Mouse (Mus musculus): Measurements from ENCODE around the gene Fgf12. TPM values are rescaled to one million over a fixed set of nuclear protein-coding genes. Genes with fewer than 3 reads are reported as not detected.
A peak's percentile ranks its signal among the peaks of the same experiment; 100 is the strongest.

Fgf12 gene
- polyA plus RNA-seq, 1 experiment from 2014 or later: 6.8 TPM

GRCm38 (mm10) chr16:28517596-28518524, 235.0 kb downstream of the Fgf12 start:
- DNase-seq (ENCODE audit: low spot score, missing footprints) (peak; percentile 94), ATAC-seq (ENCODE audit: low FRiP score) (peak; percentile 80)
- whole genome bisulfite sequencing: 39% methylated on average over 21 of the region's 21 CpGs
- Histone ChIP-seq H3K4me1 (ENCODE audit: control insufficient read depth, insufficient read depth, low read length) (no peaks in the 10 kb centered on the region), H3K27me3 (ENCODE audit: control insufficient read depth, insufficient read depth, low read length) (no peaks in the 10 kb centered on the region), H3K36me3 (ENCODE audit: control insufficient read depth, insufficient read depth, low read length) (no peaks in the 10 kb centered on the region), H3K27ac (ENCODE audit: low read depth, low read length) (no peak overlapping the region), H3K4me2 (peak overlapping the region; percentile 36), H3K9me3 (ENCODE audit: control insufficient read depth, low read length) (no peaks in the 10 kb centered on the region), H3K4me3 (ENCODE audit: low read depth, low read length) (no peak overlapping the region), H3K9ac (ENCODE audit: low read length) (no peak overlapping the region)

GRCm38 (mm10) chr16:28512446-28512845, 240.4 kb downstream of the Fgf12 start:
- DNase-seq (ENCODE audit: low spot score, missing footprints): no peak
- H3K4me1 ChIP-seq (ENCODE audit: control insufficient read depth, insufficient read depth, low read length): no peaks in the 10 kb centered on the region
- H3K27ac ChIP-seq (ENCODE audit: low read depth, low read length): no peak overlapping the region
- H3K9ac ChIP-seq (ENCODE audit: low read length): no peak overlapping the region
- no peak overlapping the region for H3K4me2 ChIP-seq
- no peaks in the 10 kb centered on the region for H3K9me3 ChIP-seq (ENCODE audit: control insufficient read depth, low read length)
- no peak for ATAC-seq (ENCODE audit: low FRiP score)
- 82% methylated on average over 6 of the region's 6 CpGs for WGBS
- no peaks in the 10 kb centered on the region for H3K36me3 ChIP-seq (ENCODE audit: control insufficient read depth, insufficient read depth, low read length)
- H3K4me3 ChIP-seq (ENCODE audit: low read depth, low read length): no peak overlapping the region
- no peaks in the 10 kb centered on the region for H3K27me3 ChIP-seq (ENCODE audit: control insufficient read depth, insufficient read depth, low read length)

DNA sequence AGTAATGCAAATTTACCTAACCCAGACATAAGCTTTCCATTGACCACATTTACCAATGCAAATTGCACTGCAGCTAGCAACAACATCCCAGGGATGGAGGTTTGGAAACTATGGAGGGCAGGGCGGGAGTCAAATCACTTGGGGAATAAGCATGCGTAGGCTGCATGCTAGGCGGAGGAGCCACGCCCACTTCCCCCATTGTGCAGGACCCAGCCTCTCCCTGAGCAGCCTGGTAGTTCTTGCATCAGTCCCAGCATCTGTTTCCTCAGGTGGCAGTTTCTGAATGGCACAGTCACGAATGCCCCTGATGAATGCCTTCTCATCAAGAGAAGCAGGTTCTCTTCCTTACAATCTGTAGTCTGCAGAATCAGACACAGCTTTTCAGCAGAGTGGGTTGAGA, 241.5 kb downstream of the Fgf12 start:
- Histone ChIP-seq H3K4me2 (no peak overlapping the region), H3K4me3 (ENCODE audit: low read depth, low read length) (no peak overlapping the region), H3K27ac (ENCODE audit: low read depth, low read length) (no peak overlapping the region), H3K9me3 (ENCODE audit: control insufficient read depth, low read length) (no peaks in the 10 kb centered on the region), H3K36me3 (ENCODE audit: control insufficient read depth, insufficient read depth, low read length) (no peaks in the 10 kb centered on the region), H3K4me1 (ENCODE audit: control insufficient read depth, insufficient read depth, low read length) (no peaks in the 10 kb centered on the region), H3K9ac (ENCODE audit: low read length) (no peak overlapping the region), H3K27me3 (ENCODE audit: control insufficient read depth, insufficient read depth, low read length) (no peaks in the 10 kb centered on the region)
- ATAC-seq (ENCODE audit: low FRiP score): no peak
- WGBS: 35% methylated on average over 5 of the region's 5 CpGs
- DNase-seq (ENCODE audit: low spot score, missing footprints): no peak

DNA sequence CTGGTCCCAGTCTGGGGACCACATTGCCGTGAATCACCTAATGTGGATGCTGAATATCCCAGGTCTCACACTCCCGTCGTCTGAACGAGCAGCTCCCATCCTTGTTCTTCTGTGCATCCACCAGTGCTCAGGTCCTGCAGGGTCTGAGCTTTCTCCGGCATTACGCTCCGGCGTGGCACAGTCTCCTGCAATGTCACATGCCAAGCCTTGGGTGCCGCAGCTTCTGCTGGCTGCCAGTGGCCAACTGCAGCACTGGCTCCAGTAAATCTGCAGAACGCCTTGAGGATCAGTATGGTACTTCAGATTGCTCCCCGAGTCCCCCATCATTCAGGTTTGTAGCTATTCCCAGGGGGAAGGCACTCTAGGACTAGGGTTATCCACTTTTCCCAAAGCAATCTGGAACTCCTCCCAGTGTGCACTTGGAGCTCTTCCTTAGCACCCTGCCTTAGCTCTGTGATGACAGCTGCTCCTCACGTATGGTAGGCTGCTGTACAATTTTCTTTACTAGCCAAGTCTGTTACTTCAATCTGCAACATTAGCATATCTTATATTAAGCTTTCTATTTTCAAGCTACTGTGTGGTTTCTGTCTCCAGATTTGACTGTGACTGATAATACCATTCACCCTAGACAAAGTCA, 254.8 kb downstream of the Fgf12 start:
- ATAC-seq (ENCODE audit: low FRiP score): no peak
- Histone ChIP-seq H3K27me3 (ENCODE audit: control insufficient read depth, insufficient read depth, low read length) (no peaks in the 10 kb centered on the region), H3K27ac (ENCODE audit: low read depth, low read length) (no peak overlapping the region), H3K4me2 (no peak overlapping the region), H3K4me3 (ENCODE audit: low read depth, low read length) (no peak overlapping the region), H3K4me1 (ENCODE audit: control insufficient read depth, insufficient read depth, low read length) (no peaks in the 10 kb centered on the region), H3K36me3 (ENCODE audit: control insufficient read depth, insufficient read depth, low read length) (no peaks in the 10 kb centered on the region), H3K9ac (ENCODE audit: low read length) (no peak overlapping the region), H3K9me3 (ENCODE audit: control insufficient read depth, low read length) (no peaks in the 10 kb centered on the region)
- DNase-seq (ENCODE audit: low spot score, missing footprints): no peak
- 90% methylated on average over 12 of the region's 12 CpGs for WGBS

- H3K4me1 ChIP-seq (ENCODE audit: control insufficient read depth, insufficient read depth, low read length): no peaks in the 10 kb centered on the region
- no peaks in the 10 kb centered on the region for H3K36me3 ChIP-seq (ENCODE audit: control insufficient read depth, insufficient read depth, low read length)
- no peak overlapping the region for H3K9ac ChIP-seq (ENCODE audit: low read length)
- no peak overlapping the region for H3K4me2 ChIP-seq
- ATAC-seq (ENCODE audit: low FRiP score) (no peak), DNase-seq (ENCODE audit: low spot score, missing footprints) (no peak)
- no peaks in the 10 kb centered on the region for H3K9me3 ChIP-seq (ENCODE audit: control insufficient read depth, low read length)
- 57% methylated on average over 6 of the region's 6 CpGs for whole genome bisulfite sequencing
- no peaks in the 10 kb centered on the region for H3K27me3 ChIP-seq (ENCODE audit: control insufficient read depth, insufficient read depth, low read length)
- no peak overlapping the region for H3K27ac ChIP-seq (ENCODE audit: low read depth, low read length)
- H3K4me3 ChIP-seq (ENCODE audit: low read depth, low read length): no peak overlapping the region
These were observed 261.2 kb downstream of the Fgf12 start for GRCm38 (mm10) chr16:28491711-28492110.

GRCm38 (mm10) chr16:28490515-28490914, 262.4 kb downstream of the Fgf12 start:
- Histone ChIP-seq H3K9me3 (ENCODE audit: control insufficient read depth, low read length) (no peaks in the 10 kb centered on the region), H3K27ac (ENCODE audit: low read depth, low read length) (no peak overlapping the region), H3K36me3 (ENCODE audit: control insufficient read depth, insufficient read depth, low read length) (no peaks in the 10 kb centered on the region), H3K9ac (ENCODE audit: low read length) (no peak overlapping the region), H3K4me3 (ENCODE audit: low read depth, low read length) (no peak overlapping the region), H3K4me2 (no peak overlapping the region), H3K27me3 (ENCODE audit: control insufficient read depth, insufficient read depth, low read length) (no peaks in the 10 kb centered on the region), H3K4me1 (ENCODE audit: control insufficient read depth, insufficient read depth, low read length) (no peaks in the 10 kb centered on the region)
- peak; percentile 86 for ATAC-seq (ENCODE audit: low FRiP score)
- peak; percentile 96 for DNase-seq (ENCODE audit: low spot score, missing footprints)
- 9% methylated on average over 6 of the region's 6 CpGs for WGBS

GRCm38 (mm10) chr16:28484920-28485319, 267.9 kb downstream of the Fgf12 start:
- 88% methylated on average over 3 of the region's 3 CpGs for WGBS
- Histone ChIP-seq H3K36me3 (ENCODE audit: control insufficient read depth, insufficient read depth, low read length) (no peaks in the 10 kb centered on the region), H3K27me3 (ENCODE audit: control insufficient read depth, insufficient read depth, low read length) (no peaks in the 10 kb centered on the region), H3K9me3 (ENCODE audit: control insufficient read depth, low read length) (no peaks in the 10 kb centered on the region), H3K4me3 (ENCODE audit: low read depth, low read length) (no peak overlapping the region), H3K27ac (ENCODE audit: low read depth, low read length) (no peak overlapping the region), H3K4me1 (ENCODE audit: control insufficient read depth, insufficient read depth, low read length) (no peaks in the 10 kb centered on the region), H3K9ac (ENCODE audit: low read length) (no peak overlapping the region), H3K4me2 (no peak overlapping the region)
- DNase-seq (ENCODE audit: low spot score, missing footprints) (no peak), ATAC-seq (ENCODE audit: low FRiP score) (no peak)

DNA sequence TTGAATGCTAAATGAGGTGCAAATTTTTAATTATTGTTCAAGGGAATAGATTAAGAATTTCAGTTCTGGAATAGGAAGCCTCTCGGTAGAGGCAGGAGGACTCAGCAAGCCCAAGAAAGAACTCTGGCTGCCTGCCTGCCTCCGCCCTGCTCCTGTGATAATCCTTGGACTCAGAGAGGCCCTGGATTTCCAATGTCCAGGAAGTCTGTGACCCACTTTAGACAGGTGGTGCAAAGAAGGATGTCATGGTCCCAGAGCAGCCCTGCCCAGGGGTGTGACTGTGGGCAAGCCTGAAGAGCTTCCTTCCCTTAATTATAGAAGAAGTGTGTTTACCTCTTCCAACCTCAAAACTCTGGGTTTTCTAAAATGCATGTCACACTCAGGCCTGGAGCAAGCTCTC, 273.8 kb downstream of the Fgf12 start:
- ATAC-seq (ENCODE audit: low FRiP score) (no peak), DNase-seq (ENCODE audit: low spot score, missing footprints) (no peak)
- no peak overlapping the region for H3K4me2 ChIP-seq
- H3K36me3 ChIP-seq (ENCODE audit: control insufficient read depth, insufficient read depth, low read length): no peaks in the 10 kb centered on the region
- no peak overlapping the region for H3K27ac ChIP-seq (ENCODE audit: low read depth, low read length)
- 95% methylated on average over 2 of the region's 2 CpGs for WGBS
- H3K27me3 ChIP-seq (ENCODE audit: control insufficient read depth, insufficient read depth, low read length): no peaks in the 10 kb centered on the region
- no peaks in the 10 kb centered on the region for H3K4me1 ChIP-seq (ENCODE audit: control insufficient read depth, insufficient read depth, low read length)
- H3K4me3 ChIP-seq (ENCODE audit: low read depth, low read length): no peak overlapping the region
- H3K9ac ChIP-seq (ENCODE audit: low read length): no peak overlapping the region
- H3K9me3 ChIP-seq (ENCODE audit: control insufficient read depth, low read length): no peaks in the 10 kb centered on the region

DNA sequence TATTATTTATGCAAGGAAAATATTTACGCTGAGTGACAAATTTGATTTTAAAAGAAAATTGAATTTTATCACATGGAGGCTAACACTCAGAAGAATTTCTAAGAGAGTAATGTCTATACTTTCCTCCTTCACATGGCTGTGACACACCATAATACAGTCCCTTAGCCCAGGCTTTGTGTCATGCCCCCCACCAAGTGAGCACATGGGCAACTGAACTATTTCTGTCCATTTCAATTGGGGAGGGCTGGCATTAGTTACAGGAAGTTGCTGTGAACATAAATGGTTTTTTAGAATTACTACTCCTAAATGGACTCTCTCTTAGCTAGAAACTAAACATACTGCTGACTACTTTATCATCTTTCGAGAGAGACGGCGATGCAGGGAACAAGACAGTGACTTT, 276.2 kb downstream of the Fgf12 start:
- no peaks in the 10 kb centered on the region for H3K9me3 ChIP-seq (ENCODE audit: control insufficient read depth, low read length)
- H3K27me3 ChIP-seq (ENCODE audit: control insufficient read depth, insufficient read depth, low read length): no peaks in the 10 kb centered on the region
- DNase-seq (ENCODE audit: low spot score, missing footprints) (no peak), ATAC-seq (ENCODE audit: low FRiP score) (no peak)
- no peak overlapping the region for H3K27ac ChIP-seq (ENCODE audit: low read depth, low read length)
- no peaks in the 10 kb centered on the region for H3K36me3 ChIP-seq (ENCODE audit: control insufficient read depth, insufficient read depth, low read length)
- H3K4me2 ChIP-seq: no peak overlapping the region
- H3K9ac ChIP-seq (ENCODE audit: low read length): no peak overlapping the region
- no peak overlapping the region for H3K4me3 ChIP-seq (ENCODE audit: low read depth, low read length)
- no peaks in the 10 kb centered on the region for H3K4me1 ChIP-seq (ENCODE audit: control insufficient read depth, insufficient read depth, low read length)
- WGBS: 98% methylated on average over 4 of the region's 4 CpGs

Data from midbrain, embryonic 11.5 days (tissue).